Mouse (Mus musculus) olfactory bulb, adult 2 months (tissue): ENCODE results near the gene Myzap.

Experiments
- CTCF ChIP-seq: fragments of 200-500 bp; IDR thresholded peaks from 2 replicates; pipeline ENCODE4 v1.5.1; 2012; ENCODE audit warnings: low read depth, mild to moderate bottlenecking, low read length, moderate library complexity; ENCODE audit not compliant: insufficient read depth
- POLR2A ChIP-seq: fragments of 200-500 bp; IDR thresholded peaks from 2 replicates; pipeline ENCODE4 v1.6.1; 2012; ENCODE audit warnings: mild to moderate bottlenecking, low read depth, low read length, moderate library complexity; ENCODE audit not compliant: insufficient read depth

GRCm38 (mm10) chr9:71463072-71463667, 129.0 kb downstream of the Myzap start:
- TF ChIP-seq CTCF (no peak), POLR2A (no peak)
